Mouse (Mus musculus): ENCODE data around the gene Ccdc149. TPM values are rescaled to one million over a fixed set of nuclear protein-coding genes. Genes with fewer than 3 reads are reported as not detected.

The Ccdc149 gene
- polyA plus RNA-seq, 1 experiment from 2014 or later: 3.7 TPM

DNA sequence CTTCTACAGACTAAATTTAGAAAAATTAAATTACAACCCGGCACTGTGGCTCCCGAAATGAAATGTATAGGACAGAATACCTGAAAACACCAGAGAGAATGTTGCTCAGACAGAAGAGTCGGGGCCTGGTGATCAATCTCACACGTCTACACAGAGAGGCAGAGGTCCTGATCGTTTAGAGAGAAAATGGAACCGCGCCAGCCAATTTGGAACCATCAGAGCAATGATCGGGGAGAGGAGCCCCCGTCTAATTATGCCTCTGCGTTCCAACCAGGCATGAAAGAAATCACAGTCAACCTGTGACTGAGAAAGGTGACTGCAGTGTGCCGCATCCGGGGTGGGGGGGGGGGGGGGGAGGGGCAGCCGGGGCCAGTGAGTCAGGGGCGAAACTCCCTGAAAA is 24.4 kb upstream of the Ccdc149 start:
- 47% methylated on average over 14 of the region's 14 CpGs for WGBS
- Histone ChIP-seq H3K9ac (ENCODE audit: low read length) (no peak overlapping the region), H3K27ac (ENCODE audit: low read depth) (no peak overlapping the region), H3K4me2 (ENCODE audit: low read length) (no peak overlapping the region), H3K36me3 (ENCODE audit: control insufficient read depth, insufficient read depth, low read length) (no peaks in the 10 kb centered on the region), H3K27me3 (replicated peaks; ENCODE audit: control insufficient read depth, insufficient read depth, low read length) (no peaks in the 10 kb centered on the region), H3K4me3 (ENCODE audit: low read depth, low read length) (no peak overlapping the region), H3K4me1 (replicated peaks; ENCODE audit: control insufficient read depth, insufficient read depth, low read length) (no peaks in the 10 kb centered on the region), H3K9me3 (ENCODE audit: control insufficient read depth, low read length) (no peaks in the 10 kb centered on the region)
- DNase-seq (ENCODE audit: low spot score) (no peak), ATAC-seq (replicated peaks; ENCODE audit: low FRiP score, low TSS enrichment, low read depth) (no peak)

DNA sequence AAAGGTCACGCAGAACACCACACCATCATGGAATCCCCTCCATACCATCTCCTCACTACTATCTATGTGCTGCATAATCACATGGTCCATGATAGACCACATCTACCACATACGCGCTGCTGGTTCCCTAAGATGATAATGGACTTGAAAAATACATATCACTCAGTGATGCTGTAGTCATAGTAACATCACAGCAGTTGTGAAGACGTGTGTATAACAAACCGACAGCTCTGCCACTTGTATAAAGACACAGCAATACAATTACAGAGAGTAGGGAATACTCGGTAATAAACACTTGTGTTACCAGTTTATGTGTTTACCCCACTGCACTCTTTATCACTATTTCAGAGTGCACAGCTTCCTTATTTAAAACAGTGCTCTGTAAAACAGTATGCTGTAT is 20.2 kb upstream of the Ccdc149 start:
- H3K27ac ChIP-seq (ENCODE audit: low read depth): no peak overlapping the region
- H3K4me1 ChIP-seq (replicated peaks; ENCODE audit: control insufficient read depth, insufficient read depth, low read length): no peaks in the 10 kb centered on the region
- ATAC-seq (replicated peaks; ENCODE audit: low FRiP score, low TSS enrichment, low read depth) (no peak), DNase-seq (ENCODE audit: low spot score) (no peak)
- H3K36me3 ChIP-seq (ENCODE audit: control insufficient read depth, insufficient read depth, low read length): no peaks in the 10 kb centered on the region
- H3K4me2 ChIP-seq (ENCODE audit: low read length): no peak overlapping the region
- H3K9ac ChIP-seq (ENCODE audit: low read length): no peak overlapping the region
- no peak overlapping the region for H3K4me3 ChIP-seq (ENCODE audit: low read depth, low read length)
- no peaks in the 10 kb centered on the region for H3K27me3 ChIP-seq (replicated peaks; ENCODE audit: control insufficient read depth, insufficient read depth, low read length)
- H3K9me3 ChIP-seq (ENCODE audit: control insufficient read depth, low read length): no peaks in the 10 kb centered on the region
- WGBS: 83% methylated on average over 6 of the region's 6 CpGs

DNA sequence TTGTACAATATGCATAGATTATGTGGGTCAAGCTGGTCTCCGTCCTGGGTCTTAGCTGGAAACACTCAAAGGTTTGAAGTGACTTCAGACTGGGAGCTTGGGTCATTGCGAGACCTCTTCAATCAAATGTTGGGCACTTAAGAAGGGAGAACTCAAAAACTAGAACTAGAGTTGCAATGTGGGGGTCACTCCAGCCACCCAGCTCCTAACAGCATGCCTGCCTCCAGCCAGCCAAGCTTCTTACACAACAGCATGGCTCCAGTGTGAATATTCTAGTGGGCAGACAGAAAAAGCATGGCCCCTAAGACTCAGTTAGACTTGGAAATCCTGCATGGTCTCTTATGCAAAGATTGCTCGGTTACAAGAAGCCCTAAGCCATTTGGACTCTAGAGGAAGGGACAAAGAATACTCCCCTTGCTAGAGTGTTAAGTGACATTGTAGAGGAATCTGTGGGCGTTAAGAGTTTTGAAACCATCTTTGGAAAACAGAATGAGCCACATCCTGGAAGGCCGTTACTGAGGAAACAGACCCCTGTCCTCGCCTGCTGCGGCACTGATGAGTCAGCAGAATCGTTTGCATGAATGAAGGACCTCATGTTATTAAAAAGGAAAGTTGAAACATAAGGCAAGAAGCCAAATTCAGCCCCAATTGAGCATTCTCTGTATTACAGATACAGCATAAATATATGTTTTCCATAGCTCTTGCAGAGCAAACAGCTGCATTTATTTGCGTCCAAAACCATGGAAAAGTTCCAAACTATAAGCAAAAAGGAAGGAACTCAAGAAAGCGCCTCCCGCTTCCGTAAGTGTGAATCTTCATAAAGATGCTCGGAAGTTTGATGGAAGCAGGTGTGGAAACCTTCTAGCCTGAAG is 16.5 kb upstream of the Ccdc149 start:
- H3K27ac ChIP-seq (ENCODE audit: low read depth): peak overlapping the region; percentile 11; the same call in 1 of the 2 replicates
- no peaks in the 10 kb centered on the region for H3K36me3 ChIP-seq (ENCODE audit: control insufficient read depth, insufficient read depth, low read length)
- H3K9ac ChIP-seq (ENCODE audit: low read length): no peak overlapping the region
- no peak for ATAC-seq (replicated peaks; ENCODE audit: low FRiP score, low TSS enrichment, low read depth)
- no peak overlapping the region for H3K4me2 ChIP-seq (ENCODE audit: low read length)
- WGBS: 75% methylated on average over 13 of the region's 13 CpGs
- H3K27me3 ChIP-seq (replicated peaks; ENCODE audit: control insufficient read depth, insufficient read depth, low read length): no peaks in the 10 kb centered on the region
- no peak overlapping the region for H3K4me3 ChIP-seq (ENCODE audit: low read depth, low read length)
- no peaks in the 10 kb centered on the region for H3K4me1 ChIP-seq (replicated peaks; ENCODE audit: control insufficient read depth, insufficient read depth, low read length)
- no peaks in the 10 kb centered on the region for H3K9me3 ChIP-seq (ENCODE audit: control insufficient read depth, low read length)
- no peak for DNase-seq (ENCODE audit: low spot score)

DNA sequence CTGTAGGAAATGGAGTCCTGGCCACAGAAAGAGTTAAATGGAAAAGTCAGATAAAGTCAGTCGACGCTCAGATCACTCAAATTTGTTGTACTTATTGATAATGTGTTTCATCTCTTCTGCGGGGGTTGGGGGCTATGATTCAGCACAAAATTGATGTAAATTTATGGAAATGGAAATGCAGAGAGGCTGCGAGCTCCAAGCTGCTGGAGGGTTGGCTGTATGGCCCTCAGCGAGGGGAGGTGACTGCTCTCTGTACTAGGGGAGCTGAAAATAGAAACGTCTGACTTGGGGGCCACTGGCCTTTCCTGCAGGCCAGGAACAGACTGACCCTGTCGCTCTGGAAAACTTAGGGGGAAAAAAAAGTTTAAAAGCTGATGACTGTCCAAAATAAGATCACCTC is 5.5 kb upstream of the Ccdc149 start:
- H3K4me3 ChIP-seq (ENCODE audit: low read depth, low read length): peak overlapping the region; percentile 44
- H3K36me3 ChIP-seq (ENCODE audit: control insufficient read depth, insufficient read depth, low read length): no peaks in the 10 kb centered on the region
- H3K27me3 ChIP-seq (replicated peaks; ENCODE audit: control insufficient read depth, insufficient read depth, low read length): no peaks in the 10 kb centered on the region
- peak overlapping the region; percentile 49 for H3K9ac ChIP-seq (ENCODE audit: low read length)
- WGBS: 5% methylated on average over 7 of the region's 7 CpGs
- ATAC-seq (replicated peaks; ENCODE audit: low FRiP score, low TSS enrichment, low read depth): no peak
- peak overlapping the region; percentile 77 for H3K27ac ChIP-seq (ENCODE audit: low read depth)
- peaks cover 15% of the 10 kb centered on the region for H3K4me1 ChIP-seq (replicated peaks; ENCODE audit: control insufficient read depth, insufficient read depth, low read length)
- DNase-seq (ENCODE audit: low spot score): no peak
- 0 out of 2 replicates have a peak, but pooled peaks cover 7% of the 10 kb centered on the region for H3K9me3 ChIP-seq (ENCODE audit: control insufficient read depth, low read length)
- H3K4me2 ChIP-seq (ENCODE audit: low read length): peak overlapping the region; percentile 71

DNA sequence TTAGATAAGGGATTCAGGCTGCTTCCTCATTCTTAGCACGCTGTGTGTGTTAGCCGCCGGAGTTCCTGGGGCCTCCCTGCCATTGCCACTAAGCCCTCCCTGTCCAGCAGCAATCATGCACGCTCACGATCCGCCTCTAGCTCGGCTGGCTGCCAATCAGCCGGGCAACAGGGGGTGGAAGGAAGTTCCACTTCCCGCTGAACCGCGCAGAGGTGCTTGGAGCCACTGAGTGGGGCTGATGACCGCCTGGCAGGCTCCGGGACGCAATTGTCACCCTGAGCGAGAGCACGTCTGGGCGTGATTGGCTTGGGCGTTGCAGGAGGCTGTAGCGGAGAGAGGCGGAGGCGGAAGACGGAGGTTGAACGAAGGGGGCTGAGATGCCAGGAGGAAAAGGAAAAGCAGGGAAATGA is 5.0 kb upstream of the Ccdc149 start:
- no peaks in the 10 kb centered on the region for H3K36me3 ChIP-seq (ENCODE audit: control insufficient read depth, insufficient read depth, low read length)
- under 1% methylated on average over 23 of the region's 23 CpGs for WGBS
- ATAC-seq (replicated peaks; ENCODE audit: low FRiP score, low TSS enrichment, low read depth) (peak; percentile 92), DNase-seq (ENCODE audit: low spot score) (peak; percentile 88)
- H3K4me3 ChIP-seq (ENCODE audit: low read depth, low read length): peak overlapping the region; percentile 44
- peak overlapping the region; percentile 77 for H3K27ac ChIP-seq (ENCODE audit: low read depth)
- 0 out of 2 replicates have a peak, but pooled peaks cover 7% of the 10 kb centered on the region for H3K9me3 ChIP-seq (ENCODE audit: control insufficient read depth, low read length)
- no peaks in the 10 kb centered on the region for H3K27me3 ChIP-seq (replicated peaks; ENCODE audit: control insufficient read depth, insufficient read depth, low read length)
- peak overlapping the region; percentile 71 for H3K4me2 ChIP-seq (ENCODE audit: low read length)
- H3K4me1 ChIP-seq (replicated peaks; ENCODE audit: control insufficient read depth, insufficient read depth, low read length): peaks cover 18% of the 10 kb centered on the region
- H3K9ac ChIP-seq (ENCODE audit: low read length): peak overlapping the region; percentile 49

DNA sequence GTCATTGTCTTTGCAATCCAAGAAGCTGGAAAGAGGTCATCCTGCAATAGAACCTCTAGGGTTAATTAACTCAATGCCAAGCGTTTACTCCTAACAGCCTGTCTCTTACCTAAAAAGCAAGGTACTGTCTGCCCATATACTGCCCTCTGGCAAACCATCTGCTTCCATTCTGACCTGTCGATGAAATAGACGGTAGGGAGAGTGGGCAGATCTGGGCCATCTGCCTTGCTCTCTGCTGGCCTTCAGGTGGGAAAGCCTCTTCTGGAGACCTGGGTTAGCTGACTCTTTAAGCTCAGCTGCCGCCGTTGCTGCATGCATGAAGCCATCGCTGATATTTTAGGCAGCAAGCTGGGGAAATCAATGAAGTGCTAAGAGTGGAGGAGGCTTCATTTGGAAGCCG is 2.7 kb upstream of the Ccdc149 start:
- Histone ChIP-seq H3K4me2 (ENCODE audit: low read length) (no peak overlapping the region), H3K27ac (ENCODE audit: low read depth) (no peak overlapping the region), H3K9ac (ENCODE audit: low read length) (no peak overlapping the region), H3K4me3 (ENCODE audit: low read depth, low read length) (no peak overlapping the region), H3K4me1 (replicated peaks; ENCODE audit: control insufficient read depth, insufficient read depth, low read length) (peaks cover 18% of the 10 kb centered on the region), H3K9me3 (ENCODE audit: control insufficient read depth, low read length) (0 out of 2 replicates have a peak, but pooled peaks cover 7% of the 10 kb centered on the region), H3K27me3 (replicated peaks; ENCODE audit: control insufficient read depth, insufficient read depth, low read length) (no peaks in the 10 kb centered on the region), H3K36me3 (ENCODE audit: control insufficient read depth, insufficient read depth, low read length) (no peaks in the 10 kb centered on the region)
- DNase-seq (ENCODE audit: low spot score) (no peak), ATAC-seq (replicated peaks; ENCODE audit: low FRiP score, low TSS enrichment, low read depth) (no peak)
- 83% methylated on average over 7 of the region's 7 CpGs for WGBS

DNA sequence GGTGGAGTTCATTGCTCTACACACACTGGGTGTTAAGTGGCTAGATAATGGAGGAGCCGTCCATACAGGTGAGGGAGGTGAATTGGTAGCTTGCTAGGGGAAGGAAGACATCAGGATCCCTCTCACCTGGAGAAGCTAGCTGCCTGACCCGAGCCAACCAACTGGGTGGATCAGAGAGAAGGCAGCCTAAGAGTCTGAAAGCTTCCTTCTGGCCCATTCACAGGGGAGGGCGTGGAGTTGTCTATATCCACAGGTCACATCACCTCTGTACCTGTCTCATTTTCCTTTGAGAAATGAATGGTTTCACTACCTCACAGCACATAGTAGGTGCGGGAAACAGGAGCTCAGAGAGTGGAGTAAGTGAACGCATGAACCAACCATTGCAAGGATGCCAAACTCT is 770 bp downstream of the Ccdc149 start:
- H3K9ac ChIP-seq (ENCODE audit: low read length): no peak overlapping the region
- ATAC-seq (replicated peaks; ENCODE audit: low FRiP score, low TSS enrichment, low read depth) (peak; percentile 12), DNase-seq (ENCODE audit: low spot score) (no peak)
- peaks cover 4% of the 10 kb centered on the region; the same call in 1 of the 2 replicates for H3K4me1 ChIP-seq (replicated peaks; ENCODE audit: control insufficient read depth, insufficient read depth, low read length)
- no peak overlapping the region for H3K27ac ChIP-seq (ENCODE audit: low read depth)
- H3K4me3 ChIP-seq (ENCODE audit: low read depth, low read length): peak overlapping the region; percentile 58
- H3K4me2 ChIP-seq (ENCODE audit: low read length): peak overlapping the region; percentile 93
- WGBS: 49% methylated on average over 5 of the region's 5 CpGs
- peaks cover under 1% of the 10 kb centered on the region; the same call in 1 of the 2 replicates for H3K9me3 ChIP-seq (ENCODE audit: control insufficient read depth, low read length)
- no peaks in the 10 kb centered on the region for H3K36me3 ChIP-seq (ENCODE audit: control insufficient read depth, insufficient read depth, low read length)
- no peaks in the 10 kb centered on the region for H3K27me3 ChIP-seq (replicated peaks; ENCODE audit: control insufficient read depth, insufficient read depth, low read length)

DNA sequence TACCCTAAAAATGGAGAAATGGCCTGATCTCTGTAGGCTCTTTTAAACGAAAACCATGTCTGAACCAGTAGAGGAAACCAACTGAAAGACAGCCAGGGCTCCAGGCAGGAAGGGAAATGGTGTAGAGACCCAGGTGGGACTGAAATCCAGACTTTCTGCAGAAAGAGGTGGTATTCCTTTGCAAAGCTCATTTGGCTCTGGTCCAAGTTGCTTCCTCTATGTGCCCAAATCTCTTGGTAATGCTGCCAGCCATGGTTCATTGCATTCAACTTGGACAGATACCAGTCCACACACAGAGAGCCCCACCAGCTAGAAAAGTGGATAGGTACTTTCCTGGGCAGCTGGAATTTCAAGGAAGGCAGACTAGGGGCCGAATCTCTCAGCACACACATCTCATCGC is 3.5 kb downstream of the Ccdc149 start:
- peaks cover 4% of the 10 kb centered on the region; the same call in 1 of the 2 replicates for H3K4me1 ChIP-seq (replicated peaks; ENCODE audit: control insufficient read depth, insufficient read depth, low read length)
- no peaks in the 10 kb centered on the region for H3K27me3 ChIP-seq (replicated peaks; ENCODE audit: control insufficient read depth, insufficient read depth, low read length)
- H3K27ac ChIP-seq (ENCODE audit: low read depth): no peak overlapping the region
- H3K9me3 ChIP-seq (ENCODE audit: control insufficient read depth, low read length): peaks cover 7% of the 10 kb centered on the region; the same call in 1 of the 2 replicates
- 87% methylated on average over 3 of the region's 3 CpGs for WGBS
- no peak overlapping the region for H3K4me3 ChIP-seq (ENCODE audit: low read depth, low read length)
- DNase-seq (ENCODE audit: low spot score) (no peak), ATAC-seq (replicated peaks; ENCODE audit: low FRiP score, low TSS enrichment, low read depth) (no peak)
- H3K9ac ChIP-seq (ENCODE audit: low read length): no peak overlapping the region
- H3K4me2 ChIP-seq (ENCODE audit: low read length): no peak overlapping the region
- H3K36me3 ChIP-seq (ENCODE audit: control insufficient read depth, insufficient read depth, low read length): no peaks in the 10 kb centered on the region

DNA sequence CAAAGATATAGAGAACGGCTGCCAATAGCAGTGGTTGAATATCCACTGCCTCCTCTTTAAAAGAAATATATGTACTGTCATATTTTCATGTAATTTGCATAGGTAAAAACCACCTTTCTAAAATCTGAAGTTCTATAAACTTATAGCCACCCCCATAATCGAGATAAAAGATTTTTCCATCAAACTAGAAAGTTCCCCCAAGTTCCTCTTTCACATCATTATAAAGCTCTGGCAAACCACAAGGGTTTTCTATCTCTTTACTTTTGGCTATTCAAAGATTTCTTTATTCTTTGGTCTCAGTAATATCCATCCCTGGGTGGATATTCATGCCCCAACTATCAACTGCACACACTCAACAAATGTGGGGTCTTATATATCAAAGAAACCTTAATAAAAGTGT is 8.9 kb downstream of the Ccdc149 start:
- Histone ChIP-seq H3K27me3 (replicated peaks; ENCODE audit: control insufficient read depth, insufficient read depth, low read length) (no peaks in the 10 kb centered on the region), H3K4me2 (ENCODE audit: low read length) (no peak overlapping the region), H3K9me3 (ENCODE audit: control insufficient read depth, low read length) (peaks cover 7% of the 10 kb centered on the region; the same call in 1 of the 2 replicates), H3K4me3 (ENCODE audit: low read depth, low read length) (no peak overlapping the region), H3K4me1 (replicated peaks; ENCODE audit: control insufficient read depth, insufficient read depth, low read length) (no peaks in the 10 kb centered on the region), H3K9ac (ENCODE audit: low read length) (no peak overlapping the region), H3K36me3 (ENCODE audit: control insufficient read depth, insufficient read depth, low read length) (no peaks in the 10 kb centered on the region), H3K27ac (ENCODE audit: low read depth) (no peak overlapping the region)
- 78% methylated on average over 2 of the region's 2 CpGs for WGBS
- ATAC-seq (replicated peaks; ENCODE audit: low FRiP score, low TSS enrichment, low read depth) (no peak), DNase-seq (ENCODE audit: low spot score) (no peak)

Data from intestine, embryonic 14.5 days (tissue).